Mouse (Mus musculus) right cerebral cortex, adult 2 months (tissue): ENCODE data around the gene Phf3.
"Not testable (repeated sequence)": the region's sequence is repeated elsewhere in the genome, so short reads cannot be mapped to it uniquely, and the experiment has no call there.

Experiments
- DNase-seq, 2 experiments: peaks; one replicate each; pipeline ENCODE4 v3.0.0; 2021 to 2022; ENCODE audit warnings: low spot score in 2 of 2

Phf3 gene

DNA sequence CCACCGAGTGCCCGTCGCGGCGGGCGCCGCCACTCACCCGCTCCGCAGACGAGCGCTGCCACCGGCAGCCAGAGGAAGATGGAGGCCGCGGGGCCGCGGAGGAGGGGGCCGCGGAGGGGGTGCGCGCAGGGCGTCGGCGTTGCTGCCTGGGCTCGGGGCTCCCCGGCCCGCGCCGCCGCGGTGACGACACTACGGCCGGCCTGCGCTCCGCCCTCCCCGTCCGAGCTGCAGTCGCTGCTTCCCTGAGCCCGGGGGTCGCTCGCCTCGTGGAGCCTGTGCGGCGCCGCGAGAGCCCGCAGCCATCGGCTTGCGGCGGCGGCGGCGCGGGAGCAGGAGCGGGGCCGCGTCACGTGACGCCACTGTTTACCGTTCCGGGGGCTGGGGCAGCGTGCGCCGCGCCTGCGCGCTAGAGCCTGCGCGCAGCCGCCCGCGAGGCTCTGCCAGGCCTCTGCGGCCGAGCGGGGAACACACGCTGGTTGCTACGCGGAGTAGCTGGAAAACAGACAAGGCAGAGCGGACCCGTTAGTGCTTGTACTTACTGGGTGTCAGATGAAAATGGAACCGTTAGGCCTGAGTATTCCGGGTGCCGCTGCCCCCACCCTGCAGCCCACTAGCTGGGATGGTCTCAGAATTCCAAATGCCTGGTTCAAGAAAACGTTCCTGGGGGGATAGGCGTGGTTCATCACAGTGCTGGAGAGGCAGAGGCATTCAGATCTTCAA is at the start of gene Phf3:
Phf3 (minus strand) TSS at position 381 of the 720 bp plus-strand sequence.
- DNase-seq, result peak; percentile 80 to 88

DNA sequence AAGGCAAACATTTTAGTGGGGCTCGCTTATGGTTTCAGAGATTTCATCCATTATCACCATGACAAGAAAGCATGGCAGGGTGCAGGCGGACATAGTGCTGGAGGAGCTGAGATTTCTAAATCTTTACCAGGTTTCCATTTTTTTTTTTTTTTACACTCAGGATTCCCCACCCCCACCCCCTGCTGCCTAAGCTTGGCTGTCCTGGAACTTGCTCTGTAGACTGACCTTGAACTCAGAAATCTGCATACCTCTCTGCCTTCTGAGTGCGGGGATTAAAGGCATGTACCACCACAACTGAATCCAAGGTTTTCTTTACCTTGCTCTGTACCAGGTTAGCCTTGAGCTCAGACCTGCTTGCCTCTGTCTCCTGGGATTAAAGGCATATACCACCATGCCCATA is 48.5 kb upstream of the Phf3 start:
- DNase-seq, result no peak

- DNase-seq, result no peak
Measured at GRCm38 (mm10) chr1:30921252-30921651, 47.5 kb upstream of the Phf3 start.

GRCm38 (mm10) chr1:30920620-30921177 is 47.0 kb upstream of the Phf3 start:
- DNase-seq, result no peak

- no peak for DNase-seq
Measured at GRCm38 (mm10) chr1:30910172-30910571, 36.5 kb upstream of the Phf3 start.

DNA sequence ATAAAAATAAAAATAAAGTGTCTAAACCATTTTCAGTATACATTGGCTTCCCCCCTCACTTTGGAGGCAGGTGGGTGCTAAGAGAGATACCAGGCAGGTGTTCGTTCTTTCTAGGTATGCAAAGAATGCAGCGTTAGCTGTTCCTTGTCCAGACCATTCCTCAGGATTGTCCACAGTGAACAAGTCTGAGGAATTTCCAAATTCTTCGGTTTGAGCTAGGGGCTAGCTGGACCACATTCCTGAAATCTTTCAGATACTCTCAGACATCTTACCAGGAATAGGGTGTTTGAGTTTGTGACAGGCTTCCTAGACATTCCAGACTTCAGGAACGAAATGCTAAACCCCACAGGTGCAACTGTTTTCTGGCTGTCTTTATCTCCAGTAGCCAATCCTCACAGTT is 35.1 kb upstream of the Phf3 start:
- no peak for DNase-seq

- no peak for DNase-seq
Measured at GRCm38 (mm10) chr1:30903480-30904218, 29.9 kb upstream of the Phf3 start.

DNA sequence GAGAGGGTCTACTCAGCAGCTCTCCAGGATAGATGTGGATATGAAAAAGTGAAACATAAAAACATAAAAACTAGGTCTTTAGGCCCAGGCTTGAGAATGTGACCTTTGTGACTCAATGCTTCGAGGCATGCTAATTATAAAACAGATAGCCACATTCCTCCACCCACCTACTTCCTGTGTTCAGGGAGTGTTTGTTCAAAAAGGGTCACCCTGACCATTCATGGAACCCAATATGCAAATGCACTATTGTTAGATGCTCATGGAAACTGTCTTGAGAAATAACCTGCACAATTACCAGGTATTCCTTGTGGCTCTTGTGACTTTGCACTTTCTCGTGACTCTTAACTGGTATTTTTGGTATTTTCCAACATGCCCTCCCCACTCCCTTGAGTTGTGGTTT is 25.0 kb upstream of the Phf3 start:
- no peak for DNase-seq

- not testable (repeated sequence) for DNase-seq
Measured at GRCm38 (mm10) chr1:30895366-30895765, 21.6 kb upstream of the Phf3 start.

- DNase-seq, result not testable (repeated sequence)
Measured at GRCm38 (mm10) chr1:30883806-30884205, 10.1 kb upstream of the Phf3 start.

DNA sequence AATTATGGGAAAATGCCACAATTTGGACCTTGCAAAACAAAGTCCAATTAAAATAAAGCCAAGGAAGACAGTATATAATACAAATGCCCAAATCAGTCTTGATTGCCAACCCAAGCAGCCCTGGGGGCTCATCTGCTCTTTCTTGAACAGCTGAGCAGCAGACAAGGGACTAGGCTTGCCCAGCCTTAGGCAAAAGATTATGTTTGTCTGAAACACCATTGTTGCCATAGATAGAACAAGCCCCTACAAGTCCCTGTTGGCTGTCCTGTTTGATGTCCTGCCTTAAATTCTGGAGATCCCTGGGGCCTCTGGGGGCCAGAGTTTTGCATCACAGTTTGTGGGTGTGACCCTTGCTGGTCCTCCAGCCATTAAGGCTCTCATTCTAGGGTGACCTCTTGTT is 2.0 kb upstream of the Phf3 start:
- no peak for DNase-seq

DNA sequence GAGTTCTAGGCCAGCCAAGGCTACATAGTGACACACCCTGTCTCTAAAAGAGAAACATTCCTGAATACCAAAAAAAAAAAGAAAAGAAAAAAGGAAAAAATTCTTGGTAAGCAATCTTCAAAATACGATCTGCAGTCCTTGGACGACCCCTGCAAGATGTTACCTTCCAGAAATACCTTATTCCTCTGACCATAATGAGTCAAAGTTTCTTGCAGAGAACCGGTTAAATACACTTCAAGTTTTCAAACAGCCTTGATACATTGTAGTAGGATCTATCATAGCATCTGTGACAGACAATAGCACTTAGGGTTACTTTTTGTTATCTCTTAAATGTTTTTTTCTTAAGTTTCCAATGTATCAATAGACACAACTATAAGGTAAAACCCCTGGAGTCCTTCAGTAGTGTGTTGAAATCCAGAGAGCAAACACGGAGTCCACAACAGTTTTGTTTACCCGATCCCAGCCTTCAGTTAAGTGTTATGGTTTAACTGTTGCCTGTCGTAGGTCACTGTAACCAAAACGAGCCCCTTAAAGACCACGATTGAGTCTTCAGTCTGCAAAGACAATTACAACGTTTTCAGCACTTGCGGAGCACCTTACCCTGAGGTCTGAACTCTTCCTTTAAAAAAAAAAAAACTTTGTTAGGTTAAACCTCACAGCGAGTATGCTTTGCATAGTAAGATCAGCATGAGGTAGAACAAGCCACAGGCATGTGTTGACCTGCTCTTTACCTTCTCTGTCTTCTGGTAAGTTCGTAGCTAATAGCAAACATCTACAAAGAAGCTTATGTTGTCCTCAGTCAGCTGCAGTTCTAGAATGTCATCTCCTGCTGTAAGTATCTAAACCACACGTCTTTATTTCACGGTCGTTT is 775 bp upstream of the Phf3 start:
- no peak for DNase-seq

DNA sequence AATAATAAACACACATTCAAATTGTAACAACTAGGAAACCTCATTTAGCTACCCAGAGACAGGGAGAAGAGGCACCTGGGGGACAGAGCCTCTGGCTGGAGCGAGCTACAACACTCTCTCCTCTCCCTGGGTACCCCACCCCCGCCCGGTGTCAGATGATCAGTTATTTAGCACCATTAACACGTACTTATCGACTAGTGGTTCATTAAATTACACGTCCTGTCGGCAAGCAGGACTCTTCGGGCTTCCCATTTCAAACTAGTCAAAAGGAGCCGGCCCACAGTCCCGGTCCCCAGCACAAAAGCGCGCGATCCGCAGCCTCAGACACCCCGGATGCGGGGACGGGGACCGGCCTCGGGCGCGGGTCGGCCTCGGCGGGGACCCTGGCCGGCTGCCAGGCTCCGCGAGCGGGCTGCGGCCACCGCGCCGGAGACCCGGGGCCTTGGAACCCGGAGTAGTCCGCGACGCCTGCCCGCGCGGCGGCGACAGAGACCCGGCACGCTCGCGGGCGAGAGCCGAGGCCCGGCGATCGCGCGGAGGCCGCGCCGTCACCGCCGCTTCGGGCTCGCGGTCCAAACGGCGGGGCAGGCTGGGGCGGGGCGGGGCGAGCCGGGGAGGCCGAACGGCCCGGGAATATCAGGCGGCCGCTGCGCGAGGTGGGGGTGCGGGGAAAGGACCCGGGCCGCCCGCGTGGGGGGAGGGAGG is 733 bp downstream of the Phf3 start:
- DNase-seq, result peak; percentile 32 to 55

GRCm38 (mm10) chr1:30867786-30868185 is 5.9 kb downstream of the Phf3 start:
- DNase-seq, result no peak

DNA sequence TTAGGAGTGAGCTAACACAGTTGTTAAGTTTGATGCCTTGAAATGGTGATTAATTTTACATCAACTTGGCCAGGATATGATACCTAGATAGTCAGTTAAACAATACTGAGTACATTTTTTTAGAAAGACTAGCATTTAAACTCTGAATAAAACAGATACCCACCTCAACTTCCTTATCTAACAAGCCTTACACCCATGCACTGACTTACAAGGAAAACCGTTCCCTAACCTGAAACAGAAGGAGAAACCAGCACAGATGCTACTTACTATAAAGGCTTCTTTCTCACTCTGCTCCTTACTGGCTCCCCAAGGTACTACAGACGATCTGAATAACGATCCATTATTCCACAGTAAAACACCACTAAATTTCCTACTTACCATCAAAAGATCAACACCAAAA is 21.2 kb downstream of the Phf3 start:
- DNase-seq, result no peak

DNA sequence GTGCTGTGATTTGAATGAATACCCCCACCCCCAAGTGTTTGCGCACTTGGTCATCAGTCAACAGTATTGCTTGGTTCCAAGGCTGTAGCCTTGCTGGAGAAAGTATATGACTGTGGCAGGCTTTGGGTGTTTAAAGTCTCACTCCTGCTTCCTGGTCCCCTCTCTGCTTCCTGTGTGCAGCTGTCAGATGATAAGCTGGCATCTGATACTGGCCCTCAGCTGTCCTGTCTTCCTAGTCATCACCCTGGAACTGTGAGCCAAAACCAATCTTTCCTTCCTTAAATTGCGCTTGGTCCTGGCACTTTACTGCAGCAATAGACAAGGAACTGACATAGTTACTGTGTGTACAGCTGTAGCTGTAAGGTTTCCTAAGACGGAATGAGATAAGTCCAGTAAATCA is 21.8 kb downstream of the Phf3 start:
- DNase-seq, result no peak

- DNase-seq, result no peak
Measured at GRCm38 (mm10) chr1:30850906-30851305, 22.8 kb downstream of the Phf3 start.

DNA sequence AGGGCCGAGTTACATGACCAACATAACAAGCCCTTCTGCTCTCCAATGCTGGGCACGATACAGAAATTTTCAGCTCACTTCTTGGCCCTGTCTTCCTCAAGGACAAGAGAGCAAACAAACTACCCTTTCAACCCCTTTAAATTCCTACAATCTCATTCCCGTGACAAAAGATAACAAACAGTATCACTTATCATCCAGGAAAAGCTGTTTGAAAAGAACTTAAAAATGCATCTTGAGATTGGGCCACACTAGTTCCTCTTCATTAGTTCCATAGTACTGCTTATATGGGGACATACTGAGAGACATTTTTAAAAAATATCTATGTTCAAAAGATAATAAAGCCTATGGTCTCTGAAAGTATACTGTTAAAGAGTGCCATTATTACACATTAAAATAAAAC is 23.8 kb downstream of the Phf3 start:
- DNase-seq, result no peak

GRCm38 (mm10) chr1:30847706-30848105 is 26.0 kb downstream of the Phf3 start:
- no peak for DNase-seq

DNA sequence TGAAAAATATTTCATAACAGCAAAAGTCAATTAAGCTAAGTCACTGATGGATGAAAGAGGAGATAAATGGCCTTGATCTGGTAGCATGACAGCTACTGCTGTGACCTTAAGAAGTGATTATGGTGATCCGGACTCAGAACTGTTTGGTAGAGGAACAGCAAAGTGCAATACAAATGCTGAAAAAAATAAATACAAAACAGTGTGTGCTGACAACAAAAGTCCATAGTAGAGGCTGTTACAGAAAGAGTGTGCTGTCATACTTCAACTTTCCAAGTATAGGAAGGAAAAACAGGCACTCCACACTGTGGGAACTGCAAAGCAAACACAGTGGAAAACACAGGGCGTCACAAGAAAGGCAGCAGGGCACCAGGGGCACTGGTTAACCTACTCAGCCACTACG is 34.1 kb downstream of the Phf3 start:
- no peak for DNase-seq

DNA sequence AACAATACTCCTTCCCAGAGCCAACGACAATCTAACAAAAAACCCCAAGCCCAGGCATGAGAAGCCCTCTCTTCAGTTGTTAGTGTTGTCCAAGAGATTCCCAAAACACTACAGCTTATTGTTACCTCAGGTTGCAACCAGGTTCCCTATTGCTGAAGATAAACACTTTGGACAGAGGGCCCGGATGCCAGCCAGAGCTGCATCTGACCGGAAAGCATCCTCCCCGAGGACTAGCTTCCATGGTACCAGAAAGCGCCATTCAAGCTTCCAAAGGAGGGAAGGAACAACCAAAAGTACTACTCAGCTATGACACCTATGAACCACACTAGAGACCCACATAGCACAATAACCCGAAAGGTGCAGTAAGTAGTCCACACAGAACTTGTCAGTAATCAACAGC is 38.2 kb downstream of the Phf3 start:
- no peak for DNase-seq
